In genomic region chr3:123612271-123612670, GRCm38 (mm10) we compare ENCODE assay signal across 30 mouse cellular contexts.
"Had no signal": no experiment of that assay in that cellular context is flagged by ENCODE, and none has a peak within 500 bp of the region (broad histone marks: within the 10 kb centered on the region; RNA-seq: fewer than 3 reads in every experiment).

No protein-coding gene starts in this region.

- H3K27ac ChIP-seq: heart, embryonic 13.5 days; heart, embryonic 15.5 days; hindbrain, embryonic 10.5 days; hindbrain, embryonic 12.5 days; hindbrain, embryonic 13.5 days; hindbrain, embryonic 14.5 days; hindbrain, embryonic 15.5 days; hindbrain, postnatal 0 days; intestine, embryonic 15.5 days; kidney, embryonic 15.5 days; kidney, postnatal 0 days; layer of hippocampus, adult 2 months; left cerebral cortex, adult 2 months had no signal

- H3K9ac ChIP-seq: heart, embryonic 12.5 days; heart, embryonic 13.5 days; heart, embryonic 15.5 days; hindbrain, embryonic 12.5 days; hindbrain, embryonic 13.5 days; hindbrain, embryonic 14.5 days; hindbrain, embryonic 15.5 days; intestine, embryonic 15.5 days; kidney, embryonic 15.5 days had no signal

- H3K27me3 ChIP-seq: heart, embryonic 12.5 days; heart, embryonic 13.5 days; heart, embryonic 15.5 days; hindbrain, embryonic 12.5 days; hindbrain, embryonic 13.5 days; hindbrain, embryonic 15.5 days; intestine, embryonic 15.5 days; kidney, embryonic 15.5 days had no signal

- H3K4me3 ChIP-seq: heart, embryonic 12.5 days; heart, embryonic 13.5 days; heart, embryonic 15.5 days; hindbrain, embryonic 10.5 days; hindbrain, embryonic 12.5 days; hindbrain, embryonic 13.5 days; hindbrain, embryonic 15.5 days; intestine, embryonic 15.5 days; kidney, embryonic 15.5 days; layer of hippocampus, adult 2 months; left cerebral cortex, adult 2 months had no signal

- H3K36me3 ChIP-seq: heart, embryonic 12.5 days; heart, embryonic 13.5 days; heart, embryonic 15.5 days; hindbrain, embryonic 10.5 days; hindbrain, embryonic 12.5 days; hindbrain, embryonic 13.5 days; hindbrain, embryonic 15.5 days; intestine, embryonic 15.5 days; kidney, embryonic 15.5 days had no signal

- H3K4me1 ChIP-seq: heart, embryonic 12.5 days; heart, embryonic 13.5 days; heart, embryonic 15.5 days; hindbrain, embryonic 12.5 days; hindbrain, embryonic 13.5 days; hindbrain, embryonic 15.5 days; intestine, embryonic 15.5 days; kidney, embryonic 15.5 days had no signal

- H3K4me2 ChIP-seq: heart, embryonic 12.5 days; heart, embryonic 13.5 days; heart, embryonic 15.5 days; hindbrain, embryonic 12.5 days; hindbrain, embryonic 13.5 days; hindbrain, embryonic 14.5 days; hindbrain, embryonic 15.5 days; intestine, embryonic 15.5 days; kidney, embryonic 15.5 days had no signal

- DNase-seq: heart, postnatal 10 days; heart, postnatal 14 days; heart, postnatal 36 days; heart, postnatal 4 days; kidney, adult 11 months; kidney, adult 18-20 months; kidney, adult 2 months; kidney, adult 8-10 months; kidney, adult 9 months; kidney, postnatal 10 days; kidney, postnatal 14 days; kidney, postnatal 25 days; kidney, postnatal 36 days; kidney, postnatal 4 days; layer of hippocampus, adult 9-11 months; layer of hippocampus, postnatal 36 days had no signal

- H3K9me3 ChIP-seq: heart, embryonic 12.5 days; heart, embryonic 15.5 days; hindbrain, embryonic 12.5 days; hindbrain, embryonic 15.5 days; intestine, embryonic 15.5 days; kidney, embryonic 15.5 days had no signal
